Mouse (Mus musculus) liver, adult 2 months (tissue): ENCODE results near the gene Eva1c.

Experiments
- CTCF ChIP-seq: fragments of 200-500 bp; IDR thresholded peaks from 2 replicates; pipeline ENCODE4 v1.5.1; 2011; ENCODE audit warnings: low read depth, low read length, control low read depth
- POLR2A ChIP-seq: fragments of 200-500 bp; IDR thresholded peaks from 2 replicates; pipeline ENCODE4 v1.6.1; 2011; ENCODE audit warnings: low read length, control low read depth; ENCODE audit not compliant: insufficient read depth; ENCODE audit errors: extremely low read depth

DNA sequence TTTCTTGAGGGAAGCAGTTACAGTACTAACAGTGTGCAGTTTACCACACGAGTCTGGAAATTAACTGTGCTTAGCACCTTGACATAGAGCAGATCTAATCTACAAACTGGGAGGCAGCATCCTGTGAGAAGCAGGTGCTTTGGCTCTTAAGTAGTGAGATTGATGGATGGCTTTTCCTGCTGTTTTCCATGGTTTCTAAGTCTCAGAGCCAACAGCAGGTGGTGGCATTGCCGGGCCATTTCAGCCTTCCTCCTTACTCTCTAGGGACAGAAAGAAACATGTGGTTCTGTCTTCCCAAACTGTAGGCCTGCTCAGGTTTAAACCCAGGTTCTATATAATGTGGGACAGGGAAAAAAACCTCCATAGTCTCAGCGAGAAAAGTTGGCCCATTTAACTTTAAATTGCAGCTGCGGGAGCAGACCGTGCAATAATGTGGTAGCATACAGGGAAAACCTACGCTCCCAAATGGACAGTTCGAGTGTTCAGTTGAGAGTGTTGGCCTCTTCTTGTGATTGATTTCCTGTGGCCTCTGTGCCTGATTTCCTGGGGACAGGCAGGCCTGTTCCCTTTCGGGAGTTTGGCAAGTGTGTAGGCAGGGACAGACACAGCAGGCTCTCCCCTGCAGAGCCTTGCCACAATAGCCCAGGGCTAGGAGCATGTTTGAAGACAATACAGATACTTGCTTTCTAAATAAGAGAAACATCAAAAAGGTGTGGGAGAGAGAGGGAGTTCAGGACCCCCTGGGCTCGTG is 6.7 kb downstream of the Eva1c start:
- TF ChIP-seq POLR2A: no peak
- TF ChIP-seq CTCF: no peak
